Mouse (Mus musculus): Measurements from ENCODE around the gene Sp1.

DNA sequence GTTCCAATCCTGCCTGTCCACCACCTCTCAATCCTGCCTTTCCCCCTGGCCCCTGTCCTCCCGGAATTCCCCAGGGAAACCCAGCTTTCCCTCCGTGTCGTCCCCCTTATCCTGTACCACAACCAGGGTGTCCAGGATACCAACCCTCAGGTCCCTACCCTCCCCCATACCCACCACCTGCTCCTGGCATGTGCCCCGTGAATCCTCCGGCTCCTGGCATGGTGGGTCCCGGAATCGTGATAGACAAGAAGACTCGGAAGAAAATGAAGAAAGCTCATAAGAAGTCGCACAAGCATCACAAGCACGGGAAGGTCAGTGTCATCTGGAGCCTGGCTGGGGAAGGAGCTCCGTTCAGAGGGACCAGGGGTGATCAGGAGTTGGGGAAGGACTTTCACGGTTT is 54.5 kb downstream of the Sp1 start:
- TF ChIP-seq CTCF (IDR thresholded peaks at IDR 0.05; ENCODE audit: low read depth) (no peak), EP300 (optimal IDR thresholded peaks at IDR 0.05) (no peak)

All from stomach, postnatal 0 days (tissue).